Mouse (Mus musculus) bone marrow, adult 2 months (tissue): ENCODE data around the gene Camkmt. TPM values are rescaled to one million over a fixed set of nuclear protein-coding genes. Genes with fewer than 3 reads are reported as not detected.

Experiments used
- H3K27ac ChIP-seq: fragments of 200-500 bp; 2 replicates; pipeline ENCODE4 v1.5.1; 2012; ENCODE audit warnings: low read depth, mild to moderate bottlenecking, control low read depth, inconsistent platforms, low read length; ENCODE audit not compliant: control insufficient read depth, poor library complexity, insufficient read depth
- H3K4me1 ChIP-seq: fragments of 200-500 bp; 2 replicates; pipeline ENCODE4 v1.6.1; 2011; ENCODE audit warnings: low read length; ENCODE audit not compliant: control insufficient read depth, insufficient read depth
- H3K4me3 ChIP-seq: fragments of 200-500 bp; replicated peaks from 2 replicates; pipeline ENCODE3; 2011; ENCODE audit warnings: mild to moderate bottlenecking, low read depth, low read length, control low read depth; ENCODE audit not compliant: control insufficient read depth
- CTCF ChIP-seq: fragments of 200-500 bp; IDR thresholded peaks from 2 replicates; pipeline ENCODE4 v1.5.1; 2011; ENCODE audit warnings: low read length, control low read depth; ENCODE audit not compliant: control insufficient read depth, insufficient read depth
- POLR2A ChIP-seq: fragments of 200-500 bp; IDR thresholded peaks from 2 replicates; pipeline ENCODE4 v1.6.1; 2011; ENCODE audit warnings: low read depth, mild to moderate bottlenecking, control low read depth, low read length, borderline replicate concordance; ENCODE audit not compliant: control insufficient read depth
- WGBS: fragments of 180-500 bp; shearing (Covaris S2); methylation state at CpG from one replicate; pipeline ENCODE4 v1.1.7; 2018; 5-methylcytosine and 5-hydroxymethylcytosine counted together
- polyA plus RNA-seq: library from polyadenylated mRNA; stranded (reverse); fragments of >200 nt; gene quantifications from 2 replicates; pipeline ENCODE4 v1.2.4, GENCODE M21; 2011; ENCODE audit warnings: low replicate concordance; ENCODE audit not compliant: missing spikeins, insufficient read depth, insufficient read length

Camkmt gene
- polyA plus RNA-seq, 1 experiment = 4.3 TPM

- H3K4me1 ChIP-seq = no peaks in the 10 kb centered on the region; the same call in 1 of the 2 replicates
- H3K27ac ChIP-seq = no peak overlapping the region
- TF ChIP-seq CTCF (peak; percentile 90), POLR2A (no peak)
- H3K4me3 ChIP-seq = no peak overlapping the region
- WGBS = 4% methylated on average over 14 of the region's 14 CpGs
These were observed 99.1 kb downstream of the Camkmt start for GRCm38 (mm10) chr17:85189227-85190127.

GRCm38 (mm10) chr17:85190128-85190435 is 99.7 kb downstream of the Camkmt start:
- Histone ChIP-seq H3K4me1 (no peaks in the 10 kb centered on the region; the same call in 1 of the 2 replicates), H3K4me3 (no peak overlapping the region), H3K27ac (no peak overlapping the region)
- TF ChIP-seq POLR2A = no peak
- no peak for TF ChIP-seq CTCF
- WGBS = 24% methylated on average over 7 of the region's 7 CpGs

DNA sequence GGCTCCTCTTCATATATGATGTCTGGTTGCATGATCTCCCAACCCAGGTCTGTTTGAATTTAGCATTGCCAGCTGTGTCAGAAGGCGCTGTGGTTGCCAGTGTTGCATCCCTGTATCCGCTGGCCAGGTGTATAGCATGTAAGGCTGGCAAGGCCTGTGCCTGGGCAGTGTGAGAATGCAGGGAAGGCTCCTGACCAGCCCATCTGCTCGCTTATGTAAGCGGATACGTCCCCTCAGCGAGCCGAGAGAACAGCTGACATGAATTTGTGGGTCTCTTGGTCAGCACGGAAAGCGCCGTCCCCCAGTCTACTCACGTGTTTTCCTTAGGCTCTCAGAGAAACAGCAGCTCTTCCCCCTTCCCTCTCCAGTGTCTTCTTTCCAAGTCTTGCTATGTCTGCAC is 102.9 kb downstream of the Camkmt start:
- no peak for TF ChIP-seq CTCF
- TF ChIP-seq POLR2A = no peak
- 89% methylated on average over 11 of the region's 11 CpGs for WGBS
- Histone ChIP-seq H3K27ac (no peak overlapping the region; the same call in 1 of the 2 replicates), H3K4me1 (no peaks in the 10 kb centered on the region; the same call in 1 of the 2 replicates), H3K4me3 (no peak overlapping the region)

- H3K27ac ChIP-seq = no peak overlapping the region
- no peak for TF ChIP-seq CTCF
- no peak for TF ChIP-seq POLR2A
- H3K4me3 ChIP-seq = no peak overlapping the region
- H3K4me1 ChIP-seq = no peaks in the 10 kb centered on the region; the same call in 1 of the 2 replicates
- WGBS = 90% methylated on average over 15 of the region's 15 CpGs
These were observed 108.4 kb downstream of the Camkmt start for GRCm38 (mm10) chr17:85198781-85199180.

- no peak for TF ChIP-seq CTCF
- TF ChIP-seq POLR2A = no peak
- WGBS = 82% methylated on average over 11 of the region's 11 CpGs
- Histone ChIP-seq H3K27ac (no peak overlapping the region), H3K4me1 (no peaks in the 10 kb centered on the region), H3K4me3 (no peak overlapping the region)
These were observed 109.0 kb downstream of the Camkmt start for GRCm38 (mm10) chr17:85199321-85199720.

DNA sequence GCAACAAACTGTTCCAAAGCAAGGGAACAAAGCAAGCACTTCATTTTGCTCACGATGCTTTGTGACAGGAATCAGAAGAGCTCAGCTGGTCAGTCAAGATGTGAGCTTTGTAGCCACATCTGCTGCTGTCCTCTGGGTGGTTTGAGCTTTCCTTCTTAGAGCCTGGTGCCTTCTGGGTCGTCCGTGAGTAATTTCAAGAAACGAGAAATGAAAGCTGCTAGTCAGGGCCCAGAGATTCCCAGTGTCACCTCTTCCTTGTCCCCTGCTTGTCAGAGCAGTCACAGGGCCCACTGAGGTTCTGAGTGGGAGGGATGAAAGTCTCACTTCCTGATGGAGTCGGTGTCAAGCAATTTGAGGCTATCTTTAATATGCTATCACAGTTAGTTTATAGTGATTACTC is 127.7 kb downstream of the Camkmt start:
- WGBS = 74% methylated on average over 5 of the region's 5 CpGs
- TF ChIP-seq POLR2A (no peak), CTCF (no peak)

GRCm38 (mm10) chr17:85242109-85242508 is 151.8 kb downstream of the Camkmt start:
- whole genome bisulfite sequencing = 88% methylated on average over 7 of the region's 7 CpGs
- H3K27ac ChIP-seq = no peak overlapping the region
- H3K4me1 ChIP-seq = no peaks in the 10 kb centered on the region
- TF ChIP-seq POLR2A = no peak
- no peak for TF ChIP-seq CTCF
- H3K4me3 ChIP-seq = no peak overlapping the region

More for the DNA sequence above, 127.7 kb downstream of the Camkmt start:
- no peaks in the 10 kb centered on the region for H3K4me1 ChIP-seq
- no peak overlapping the region for H3K27ac ChIP-seq
- no peak overlapping the region for H3K4me3 ChIP-seq

GRCm38 (mm10) chr17:85248962-85249361 is 158.6 kb downstream of the Camkmt start:
- Histone ChIP-seq H3K4me3 (no peak overlapping the region), H3K27ac (no peak overlapping the region), H3K4me1 (no peaks in the 10 kb centered on the region)
- no peak for TF ChIP-seq CTCF
- no peak for TF ChIP-seq POLR2A
- WGBS = 74% methylated on average over 5 of the region's 5 CpGs

- Histone ChIP-seq H3K4me3 (no peak overlapping the region), H3K27ac (no peak overlapping the region), H3K4me1 (no peaks in the 10 kb centered on the region)
- TF ChIP-seq POLR2A (no peak), CTCF (no peak)
- WGBS = 62% methylated on average over 7 of the region's 7 CpGs
These were observed 159.4 kb downstream of the Camkmt start for GRCm38 (mm10) chr17:85249744-85250143.
